Mouse (Mus musculus) hindbrain, postnatal 0 days (tissue): ENCODE measurements at regions not wholly inside any gene's neighbourhood (a gene's known extent, or its start where the extent isn't known, plus 50 kb on each side); places are given as distances from the start of the nearest gene placed in this dataset.
A peak's percentile ranks its signal among the peaks of the same experiment; 100 is the strongest.
"Not testable (repeated sequence)": the region's sequence is repeated elsewhere in the genome, so short reads cannot be mapped to it uniquely, and the experiment has no call there.

ENCODE experiments used
- ATAC-seq: fragments of 200-750 bp; cut with Nextera tagmentation; 2 replicates; pipeline ENCODE4 v1.8.0; 2017; ENCODE audit warnings: mild to moderate bottlenecking, moderate TSS enrichment, moderate library complexity
- DNase-seq: peaks from one replicate; pipeline ENCODE4 v3.0.0-alpha.2; 2015; ENCODE audit warnings: low spot score
- H3K27ac ChIP-seq: fragments of 300-500 bp; sonication (generic); 2 replicates; pipeline ENCODE4 v1.5.1; 2014; ENCODE audit warnings: mild to moderate bottlenecking
- H3K27me3 ChIP-seq: fragments of 300-500 bp; sonication (generic); 2 replicates; pipeline ENCODE4 v1.6.1; 2014; ENCODE audit warnings: low read length, mixed read lengths; ENCODE audit not compliant: insufficient read depth
- H3K36me3 ChIP-seq: fragments of 300-500 bp; sonication (generic); 2 replicates; pipeline ENCODE4 v1.6.1; 2014; ENCODE audit warnings: low read length, mixed read lengths; ENCODE audit not compliant: insufficient read depth
- H3K4me1 ChIP-seq: fragments of 300-500 bp; sonication (generic); 2 replicates; pipeline ENCODE4 v1.6.1; 2014; ENCODE audit warnings: antibody characterized with exemption, low read length, mixed read lengths; ENCODE audit not compliant: insufficient read depth
- H3K4me2 ChIP-seq: fragments of 300-500 bp; sonication (generic); 2 replicates; pipeline ENCODE4 v1.6.1; 2014; ENCODE audit warnings: low read depth, mild to moderate bottlenecking, low read length, moderate library complexity, mixed read lengths
- H3K4me3 ChIP-seq: fragments of 300-500 bp; sonication (generic); 2 replicates; pipeline ENCODE4 v1.5.1; 2014; ENCODE audit warnings: low read length
- H3K9ac ChIP-seq: fragments of 300-500 bp; sonication (generic); replicated peaks from 2 replicates; pipeline ENCODE4 v1.6.1; 2014; ENCODE audit warnings: mild to moderate bottlenecking, low read length, moderate library complexity, mixed read lengths
- H3K9me3 ChIP-seq: fragments of 300-500 bp; sonication (generic); 2 replicates; pipeline ENCODE4 v1.6.1; 2016; ENCODE audit warnings: low read length, mixed read lengths
- CTCF ChIP-seq: IDR thresholded peaks from 2 replicates; pipeline ENCODE4 v1.5.1; 2016; ENCODE audit warnings: antibody characterized with exemption, control low read depth, low read depth
- WGBS: fragments of 180-500 bp; shearing (Covaris S2); extraction: QIAGEN DNeasy Blood & Tissue Kit; methylation state at CpG from one replicate; pipeline ENCODE4 v1.1.7; 2014; 5-methylcytosine and 5-hydroxymethylcytosine counted together

DNA sequence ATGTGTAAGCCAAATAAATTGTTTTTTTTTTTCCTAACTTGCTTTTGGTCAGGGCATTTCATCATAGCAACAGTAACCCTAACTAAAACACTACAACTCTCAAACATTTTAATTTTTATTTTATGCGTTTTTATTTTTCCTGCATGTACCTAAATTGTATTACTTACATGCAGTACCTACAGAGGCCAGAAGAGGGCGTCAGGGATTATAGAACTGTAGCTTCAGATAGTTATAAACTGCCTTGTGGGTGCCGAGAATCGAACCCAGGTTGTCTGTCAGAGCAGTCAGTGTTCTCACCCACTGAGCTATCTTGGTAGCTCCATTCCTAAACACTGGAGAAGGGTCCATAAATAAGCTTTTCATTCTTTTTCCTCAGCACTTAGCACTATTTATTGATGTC is 257.8 kb upstream of the Nr5a2 start:
- no peak overlapping the region for H3K4me2 ChIP-seq

DNA sequence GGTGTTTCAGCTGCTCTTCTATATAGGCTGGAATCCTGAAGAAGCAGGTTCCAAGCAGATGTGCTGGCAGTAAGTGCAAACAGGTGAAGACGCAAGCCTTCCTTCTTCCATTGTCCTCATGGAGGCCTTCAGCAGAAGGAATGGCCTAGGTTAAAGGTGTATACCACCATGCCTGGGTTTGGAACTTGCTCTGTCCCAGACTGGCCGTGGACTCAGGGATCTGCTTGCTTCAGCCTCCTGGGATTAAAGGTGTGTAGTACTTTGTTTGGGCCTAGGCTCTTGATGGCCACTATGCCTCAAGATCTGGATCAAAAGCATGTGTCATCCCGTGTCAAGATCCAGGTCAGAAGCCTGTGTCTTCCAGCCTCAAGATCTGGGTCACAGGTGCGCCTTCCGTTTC is 257.0 kb upstream of the Nr5a2 start:
- H3K4me2 ChIP-seq: no peak overlapping the region
- H3K4me3 ChIP-seq: no peak overlapping the region
- no peak for ATAC-seq
- TF ChIP-seq CTCF: no peak
- no peaks in the 10 kb centered on the region for H3K27me3 ChIP-seq
- DNase-seq: no peak
- 95% methylated on average over 5 of the region's 5 CpGs for WGBS
- H3K9ac ChIP-seq: no peak overlapping the region
- H3K4me1 ChIP-seq: no peaks in the 10 kb centered on the region
- no peaks in the 10 kb centered on the region for H3K36me3 ChIP-seq
- no peaks in the 10 kb centered on the region for H3K9me3 ChIP-seq
- H3K27ac ChIP-seq: no peak overlapping the region

More for the DNA sequence above, 257.8 kb upstream of the Nr5a2 start:
- H3K9me3 ChIP-seq: no peaks in the 10 kb centered on the region
- peak; percentile 39 for TF ChIP-seq CTCF
- H3K9ac ChIP-seq: no peak overlapping the region
- H3K27me3 ChIP-seq: no peaks in the 10 kb centered on the region
- H3K4me1 ChIP-seq: no peaks in the 10 kb centered on the region
- no peak overlapping the region for H3K4me3 ChIP-seq
- no peak overlapping the region for H3K27ac ChIP-seq
- no peak for ATAC-seq
- no peaks in the 10 kb centered on the region for H3K36me3 ChIP-seq
- DNase-seq: no peak
- WGBS: 71% methylated on average over 4 of the region's 4 CpGs

DNA sequence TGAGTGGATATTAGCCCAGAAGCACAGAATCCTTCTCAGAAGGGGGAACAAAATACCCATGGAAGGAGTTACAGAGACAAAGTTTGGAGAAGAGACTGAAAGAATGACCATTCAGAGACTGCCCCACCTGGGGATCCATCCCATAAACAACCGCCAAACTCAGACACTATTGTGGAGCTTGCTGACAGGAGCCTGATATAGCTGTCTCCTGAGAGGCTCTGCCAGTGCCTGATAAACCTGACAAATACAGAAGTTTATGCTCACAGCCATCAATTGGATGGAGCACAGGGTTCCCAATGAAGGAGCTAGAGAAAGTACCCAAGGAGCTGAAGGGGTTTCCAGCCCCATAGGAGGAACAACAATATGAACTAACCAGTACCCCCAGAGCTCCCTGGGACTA is 254.1 kb upstream of the Nr5a2 start:
- H3K27me3 ChIP-seq: not testable (repeated sequence)
- 59% methylated on average over 1 of the region's 1 CpGs for WGBS

DNA sequence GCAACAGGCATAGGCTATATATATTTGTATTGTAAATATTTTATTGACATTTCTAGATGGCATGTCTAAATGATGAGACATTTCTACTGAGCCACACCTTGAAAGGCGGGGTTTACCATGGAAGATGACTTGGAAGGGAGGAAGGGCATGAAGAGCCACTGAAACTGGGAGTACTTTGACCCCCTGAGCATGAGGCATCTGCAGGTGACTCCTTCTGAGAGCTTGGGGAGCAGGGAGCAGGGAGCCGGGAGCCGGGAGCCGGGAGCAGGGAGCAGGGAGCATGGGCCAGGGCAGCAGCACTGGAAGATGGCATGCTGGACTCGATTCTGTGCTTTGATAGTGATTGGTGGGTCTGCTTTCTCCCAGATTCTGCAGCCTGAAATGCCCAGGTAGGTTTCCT is 253.5 kb upstream of the Nr5a2 start:
- no peak overlapping the region for H3K4me3 ChIP-seq
- H3K4me1 ChIP-seq: no peaks in the 10 kb centered on the region
- 85% methylated on average over 5 of the region's 5 CpGs for WGBS
- H3K4me2 ChIP-seq: no peak overlapping the region
- H3K27ac ChIP-seq: no peak overlapping the region
- no peak for TF ChIP-seq CTCF
- ATAC-seq (no peak), DNase-seq (no peak)
- H3K36me3 ChIP-seq: no peaks in the 10 kb centered on the region
- no peak overlapping the region for H3K9ac ChIP-seq
- H3K27me3 ChIP-seq: no peaks in the 10 kb centered on the region
- H3K9me3 ChIP-seq: no peaks in the 10 kb centered on the region

More for the DNA sequence above, 254.1 kb upstream of the Nr5a2 start:
- H3K27ac ChIP-seq, H3K4me3 ChIP-seq, H3K9ac ChIP-seq, DNase-seq, ATAC-seq, H3K4me1 ChIP-seq, H3K9me3 ChIP-seq, H3K36me3 ChIP-seq, H3K4me2 ChIP-seq: not testable (repeated sequence)

DNA sequence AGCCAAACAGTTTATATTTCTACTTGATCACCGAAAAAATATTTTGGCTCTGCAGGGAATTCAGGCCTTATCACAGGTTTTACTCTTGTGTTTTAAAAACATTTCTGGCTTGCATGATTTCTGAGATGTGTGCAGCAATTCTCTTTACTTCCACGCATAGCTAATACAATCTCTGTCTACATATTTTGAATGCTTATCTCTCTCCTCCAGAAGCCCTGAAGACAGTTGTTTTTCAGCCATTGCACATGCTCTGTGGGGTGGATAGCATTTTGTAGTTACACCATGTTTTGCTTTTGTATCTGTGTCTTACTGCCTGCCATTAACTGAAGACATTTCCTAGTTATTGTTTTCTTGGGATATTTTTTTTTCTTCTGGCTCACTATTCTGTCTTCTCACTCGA is 252.6 kb upstream of the Nr5a2 start:
- no peak for TF ChIP-seq CTCF
- Histone ChIP-seq H3K36me3 (no peaks in the 10 kb centered on the region), H3K9me3 (no peaks in the 10 kb centered on the region), H3K4me3 (no peak overlapping the region), H3K4me2 (no peak overlapping the region), H3K27ac (no peak overlapping the region), H3K27me3 (no peaks in the 10 kb centered on the region), H3K9ac (no peak overlapping the region), H3K4me1 (no peaks in the 10 kb centered on the region)
- ATAC-seq (no peak), DNase-seq (no peak)
- 71% methylated on average over 3 of the region's 3 CpGs for WGBS

DNA sequence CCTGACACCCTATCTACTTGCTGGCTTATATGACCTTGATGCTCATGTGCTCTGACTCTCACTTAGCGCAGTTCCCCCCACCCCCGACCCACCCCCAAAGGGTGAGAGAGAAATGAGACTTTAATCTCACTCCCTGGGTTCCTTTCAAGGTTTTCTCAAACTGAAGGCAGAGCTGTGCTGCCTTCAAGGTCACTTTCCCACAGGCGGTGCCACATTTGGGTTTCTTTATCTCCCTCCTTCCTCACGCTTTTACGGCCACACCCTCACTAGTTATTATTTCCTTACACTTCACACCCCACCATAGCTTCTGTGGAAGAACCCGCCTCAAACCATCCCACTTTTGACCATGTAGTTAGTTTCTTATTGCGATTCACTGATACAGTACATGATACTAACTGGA is 244.1 kb upstream of the Nr5a2 start:
- H3K27ac ChIP-seq: no peak overlapping the region
- no peaks in the 10 kb centered on the region for H3K4me1 ChIP-seq
- DNase-seq (no peak), ATAC-seq (no peak)
- no peak overlapping the region for H3K4me2 ChIP-seq
- no peak for TF ChIP-seq CTCF
- no peak overlapping the region for H3K9ac ChIP-seq
- H3K27me3 ChIP-seq: no peaks in the 10 kb centered on the region
- H3K9me3 ChIP-seq: no peaks in the 10 kb centered on the region
- no peaks in the 10 kb centered on the region for H3K36me3 ChIP-seq
- no peak overlapping the region for H3K4me3 ChIP-seq
- WGBS: 91% methylated on average over 7 of the region's 7 CpGs

DNA sequence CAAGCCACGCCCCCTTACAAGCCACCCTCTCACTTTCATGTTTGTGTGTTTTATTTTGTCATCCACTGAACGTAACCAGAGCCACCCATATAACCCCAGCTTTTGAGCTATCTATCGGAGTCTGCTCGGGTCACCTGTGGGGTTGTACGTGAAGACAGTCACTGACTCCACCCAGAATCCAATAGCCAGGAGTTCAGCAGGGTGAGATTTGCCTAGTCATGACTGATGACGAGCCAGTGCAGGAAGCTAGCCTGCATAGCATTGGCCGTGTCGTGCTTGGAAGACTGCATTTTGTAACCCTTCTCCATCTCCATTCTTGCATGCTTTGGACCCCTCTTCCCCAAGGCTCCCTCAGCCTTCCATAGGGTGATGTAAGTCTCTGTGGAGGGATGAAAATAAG is 243.3 kb upstream of the Nr5a2 start:
- Histone ChIP-seq H3K27me3 (no peaks in the 10 kb centered on the region), H3K27ac (no peak overlapping the region), H3K4me2 (no peak overlapping the region), H3K4me3 (no peak overlapping the region), H3K4me1 (no peaks in the 10 kb centered on the region), H3K9me3 (no peaks in the 10 kb centered on the region), H3K36me3 (no peaks in the 10 kb centered on the region), H3K9ac (no peak overlapping the region)
- WGBS: 88% methylated on average over 8 of the region's 8 CpGs
- TF ChIP-seq CTCF: no peak
- ATAC-seq (no peak), DNase-seq (no peak)
